Mouse (Mus musculus) ES-Bruce4 (cell line): Measurements from ENCODE around the gene Col6a1. TPM values are rescaled to one million over a fixed set of nuclear protein-coding genes. Genes with fewer than 3 reads are reported as not detected.

ENCODE experiments used
- H3K27ac ChIP-seq: 2 replicates; pipeline ENCODE4 v1.5.1; 2012; ENCODE audit warnings: low read length, inconsistent platforms; ENCODE audit not compliant: insufficient read depth
- H3K27me3 ChIP-seq: 2 replicates; pipeline ENCODE4 v1.6.1; 2012; ENCODE audit warnings: mild to moderate bottlenecking, low read length, inconsistent platforms; ENCODE audit not compliant: control insufficient read depth, poor library complexity, insufficient read depth, severe bottlenecking
- H3K36me3 ChIP-seq: 2 replicates; pipeline ENCODE4 v1.6.1; 2012; ENCODE audit warnings: inconsistent platforms, mild to moderate bottlenecking, low read length, moderate library complexity; ENCODE audit not compliant: control insufficient read depth, poor library complexity, insufficient read depth, severe bottlenecking
- H3K4me1 ChIP-seq: one replicate; pipeline ENCODE4 v1.8.1; 2011; ENCODE audit warnings: low read length; ENCODE audit not compliant: control insufficient read depth, insufficient read depth
- H3K4me3 ChIP-seq: 2 replicates; pipeline ENCODE4 v1.5.1; 2011; ENCODE audit warnings: low read depth, mild to moderate bottlenecking, low read length
- H3K9ac ChIP-seq: 2 replicates; pipeline ENCODE4 v1.6.1; 2012; ENCODE audit warnings: low read depth, mild to moderate bottlenecking, inconsistent platforms; ENCODE audit not compliant: poor library complexity, severe bottlenecking
- H3K9me3 ChIP-seq: replicated peaks from 2 replicates; pipeline ENCODE4 v1.6.1; 2012; ENCODE audit warnings: mild to moderate bottlenecking, low read length, inconsistent platforms; ENCODE audit not compliant: control insufficient read depth, poor library complexity, insufficient read depth, severe bottlenecking
- CTCF ChIP-seq: IDR thresholded peaks from one replicate; pipeline ENCODE4 v1.8.1; 2011; ENCODE audit warnings: low read depth, low read length
- EP300 ChIP-seq: IDR thresholded peaks from 2 replicates; pipeline ENCODE4 v1.6.1; 2011; ENCODE audit warnings: low read depth, low read length; ENCODE audit not compliant: insufficient read depth
- POLR2A ChIP-seq: IDR thresholded peaks from one replicate; pipeline ENCODE4 v1.8.1; 2011; ENCODE audit warnings: low read length; ENCODE audit not compliant: insufficient read depth
- polyA plus RNA-seq: library from polyadenylated mRNA; stranded (reverse); fragments of >200 nt; gene quantifications from 2 replicates; pipeline ENCODE4 v1.2.4, GENCODE M21; 2011; ENCODE audit warnings: low read depth; ENCODE audit not compliant: missing spikeins, insufficient read depth, insufficient read length

The Col6a1 gene
- polyA plus RNA-seq, 1 experiment = 4.7 TPM

GRCm38 (mm10) chr10:76681882-76682281 is 44.1 kb downstream of the Col6a1 start:
- no peak overlapping the region for H3K4me3 ChIP-seq
- H3K9me3 ChIP-seq = no peaks in the 10 kb centered on the region
- TF ChIP-seq POLR2A = no peak
- no peak overlapping the region for H3K9ac ChIP-seq
- no peaks in the 10 kb centered on the region for H3K27me3 ChIP-seq
- H3K36me3 ChIP-seq = no peaks in the 10 kb centered on the region
- H3K27ac ChIP-seq = no peak overlapping the region
- H3K4me1 ChIP-seq = no peaks in the 10 kb centered on the region

- Histone ChIP-seq H3K27ac (no peak overlapping the region), H3K27me3 (no peaks in the 10 kb centered on the region), H3K9me3 (no peaks in the 10 kb centered on the region), H3K4me3 (no peak overlapping the region), H3K9ac (no peak overlapping the region), H3K36me3 (no peaks in the 10 kb centered on the region), H3K4me1 (no peaks in the 10 kb centered on the region)
- TF ChIP-seq EP300 (no peak), POLR2A (no peak), CTCF (no peak)
Measured at GRCm38 (mm10) chr10:76680758-76681650, 45.0 kb downstream of the Col6a1 start.

- H3K27ac ChIP-seq = no peak overlapping the region
- TF ChIP-seq POLR2A (no peak), CTCF (no peak), EP300 (no peak)
- no peak overlapping the region for H3K9ac ChIP-seq
- no peaks in the 10 kb centered on the region for H3K4me1 ChIP-seq
- H3K9me3 ChIP-seq = no peaks in the 10 kb centered on the region
- H3K36me3 ChIP-seq = no peaks in the 10 kb centered on the region
- H3K4me3 ChIP-seq = no peak overlapping the region
- H3K27me3 ChIP-seq = no peaks in the 10 kb centered on the region
Measured at GRCm38 (mm10) chr10:76678122-76678521, 47.8 kb downstream of the Col6a1 start.

- Histone ChIP-seq H3K4me3 (no peak overlapping the region), H3K27ac (no peak overlapping the region), H3K27me3 (no peaks in the 10 kb centered on the region), H3K9ac (no peak overlapping the region), H3K36me3 (no peaks in the 10 kb centered on the region), H3K4me1 (no peaks in the 10 kb centered on the region), H3K9me3 (no peaks in the 10 kb centered on the region)
- no peak for TF ChIP-seq POLR2A
- no peak for TF ChIP-seq EP300
- no peak for TF ChIP-seq CTCF
Measured at GRCm38 (mm10) chr10:76675268-76675667, 50.7 kb downstream of the Col6a1 start.

GRCm38 (mm10) chr10:76674581-76674980 is 51.4 kb downstream of the Col6a1 start:
- H3K9me3 ChIP-seq = no peaks in the 10 kb centered on the region
- H3K27ac ChIP-seq = no peak overlapping the region
- H3K9ac ChIP-seq = no peak overlapping the region
- no peaks in the 10 kb centered on the region for H3K4me1 ChIP-seq
- no peaks in the 10 kb centered on the region for H3K27me3 ChIP-seq
- H3K36me3 ChIP-seq = no peaks in the 10 kb centered on the region
- H3K4me3 ChIP-seq = no peak overlapping the region
- TF ChIP-seq POLR2A (no peak), CTCF (no peak), EP300 (no peak)

- H3K27ac ChIP-seq = no peak overlapping the region
- no peak overlapping the region for H3K9ac ChIP-seq
- H3K4me3 ChIP-seq = no peak overlapping the region
- no peaks in the 10 kb centered on the region for H3K9me3 ChIP-seq
- no peaks in the 10 kb centered on the region for H3K4me1 ChIP-seq
- no peaks in the 10 kb centered on the region for H3K36me3 ChIP-seq
- TF ChIP-seq CTCF = no peak
- TF ChIP-seq POLR2A = no peak
- no peak for TF ChIP-seq EP300
- H3K27me3 ChIP-seq = no peaks in the 10 kb centered on the region
Measured at GRCm38 (mm10) chr10:76671939-76672338, 54.0 kb downstream of the Col6a1 start.
